ENCODE assay signal across 8 mouse cellular contexts in the genomic region with DNA sequence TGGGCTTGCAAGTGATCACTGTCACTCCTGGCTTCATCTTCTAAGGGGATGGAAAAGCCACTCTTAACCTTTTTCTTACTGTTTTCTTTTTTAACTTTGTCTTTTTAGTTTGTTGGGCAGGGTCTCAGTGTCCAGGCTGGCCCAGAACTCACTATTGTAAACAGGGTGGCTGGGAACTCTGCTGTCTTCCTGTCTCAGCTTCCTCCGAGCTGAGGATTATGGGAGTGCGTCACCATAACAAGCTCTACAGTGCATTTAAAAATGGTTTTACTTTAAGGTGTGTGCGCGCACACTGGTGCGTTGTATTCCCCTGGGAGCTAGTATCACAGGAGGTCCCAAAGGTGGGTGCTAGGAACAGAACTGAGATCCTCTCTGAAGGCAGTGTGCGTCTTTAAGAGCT. TPM values are rescaled to one million over a fixed set of nuclear protein-coding genes. Genes with fewer than 3 reads are reported as not detected.
DNase-seq lines count a peak whose midpoint lies in the region; ATAC-seq and TF ChIP-seq lines count a peak whose summit lies in the region.

No protein-coding gene starts in this region.

- H3K9ac ChIP-seq in heart, embryonic 13.5 days = peak overlapping the region; percentile 81
- H3K9ac ChIP-seq in liver, embryonic 16.5 days (ENCODE audit: low read depth, low read length) = peak overlapping the region; percentile 68

- H3K4me2 ChIP-seq in heart, embryonic 13.5 days = peak overlapping the region; percentile 71
- H3K4me2 ChIP-seq in liver, embryonic 16.5 days (ENCODE audit: low read depth, low read length) = peak overlapping the region; percentile 81

- H3K27me3 ChIP-seq in G1E (ENCODE audit: insufficient read depth, low read length) = no peaks in the 10 kb centered on the region
- H3K27me3 ChIP-seq in heart, embryonic 13.5 days (replicated peaks) = no peaks in the 10 kb centered on the region
- no peaks in the 10 kb centered on the region for H3K27me3 ChIP-seq in liver, embryonic 16.5 days (ENCODE audit: control insufficient read depth, insufficient read depth, low read depth, low read length)
- no peaks in the 10 kb centered on the region for H3K27me3 ChIP-seq in small intestine, adult 2 months (ENCODE audit: control insufficient read depth, insufficient read depth, low read length)

- no peak for TF ChIP-seq POLR2A in small intestine, adult 2 months (IDR thresholded peaks at IDR 0.05; ENCODE audit: low read depth, low read length)

- ATAC-seq in G1E (ENCODE audit: extremely low read depth, insufficient number of reproducible peaks, low FRiP score, poor library complexity, severe bottlenecking) = no peak
- no peak for ATAC-seq in heart, embryonic 13.5 days (ENCODE audit: extremely low read depth, insufficient number of reproducible peaks, low FRiP score, low TSS enrichment)
- ATAC-seq in liver, embryonic 16.5 days (ENCODE audit: low read depth) = no peak

- peaks cover 33% of the 10 kb centered on the region for H3K4me1 ChIP-seq in G1E (ENCODE audit: insufficient read depth, low read depth, low read length)
- H3K4me1 ChIP-seq in heart, embryonic 13.5 days = peaks cover 19% of the 10 kb centered on the region
- H3K4me1 ChIP-seq in liver, embryonic 16.5 days (ENCODE audit: control insufficient read depth, low read depth, low read length) = peaks cover 37% of the 10 kb centered on the region
- H3K4me1 ChIP-seq in small intestine, adult 2 months (ENCODE audit: control insufficient read depth, insufficient read depth, insufficient read length, low read length) = peaks cover 5% of the 10 kb centered on the region

- H3K4me3 ChIP-seq in G1E (ENCODE audit: low read depth, low read length) = peak overlapping the region; percentile 77; the same call in 1 of the 2 replicates
- peak overlapping the region; percentile 62 for H3K4me3 ChIP-seq in heart, embryonic 13.5 days
- peak overlapping the region; percentile 90 for H3K4me3 ChIP-seq in liver, embryonic 16.5 days (ENCODE audit: low read depth, low read length)
- peak overlapping the region; percentile 77 for H3K4me3 ChIP-seq in small intestine, adult 2 months (ENCODE audit: low read depth, low read length)

- H3K36me3 ChIP-seq in G1E (replicated peaks) = peaks cover 11% of the 10 kb centered on the region
- H3K36me3 ChIP-seq in heart, embryonic 13.5 days = 0 out of 2 replicates have a peak, but pooled peaks cover 2% of the 10 kb centered on the region
- H3K36me3 ChIP-seq in liver, embryonic 16.5 days (ENCODE audit: control insufficient read depth, insufficient read depth) = peaks cover 6% of the 10 kb centered on the region
- no peaks in the 10 kb centered on the region for H3K36me3 ChIP-seq in small intestine, adult 2 months (ENCODE audit: control insufficient read depth, insufficient read depth, low read length)

- DNase-seq in CD8-positive naive resting alpha-beta T cell, adult 2 months (ENCODE audit: low read depth in 2 of 2, low spot score in 2 of 2) = peak; percentile 25 to 38
- DNase-seq in G1E (ENCODE audit: low spot score) = no peak
- no peak for DNase-seq in retina, postnatal 1 day
- no peak for DNase-seq in adrenal gland, adult (ENCODE audit: inconsistent age in 2 of 2, low spot score in 1 of 2)
- DNase-seq in gastrocnemius, postnatal 25 days = no peak

- 77% methylated on average over 6 of the region's 6 CpGs for WGBS in heart, embryonic 13.5 days
- 75% methylated on average over 6 of the region's 6 CpGs for WGBS in liver, embryonic 16.5 days (ENCODE audit: insufficient replicate concordance)
- WGBS in small intestine, adult 2 months = 81% methylated on average over 6 of the region's 6 CpGs

- TF ChIP-seq CTCF in G1E (IDR thresholded peaks at IDR 0.05; ENCODE audit: low read depth, low read length) = no peak
- TF ChIP-seq CTCF in small intestine, adult 2 months (IDR thresholded peaks at IDR 0.05; ENCODE audit: extremely low read depth, insufficient read length, insufficient replicate concordance, low read depth, low read length) = no peak

- H3K9me3 ChIP-seq in G1E (replicated peaks) = peaks cover 29% of the 10 kb centered on the region
- H3K9me3 ChIP-seq in heart, embryonic 13.5 days = peaks cover 3% of the 10 kb centered on the region; the same call in 1 of the 2 replicates
- no peaks in the 10 kb centered on the region for H3K9me3 ChIP-seq in liver, embryonic 16.5 days (replicated peaks; ENCODE audit: control insufficient read depth, low read length)

- H3K27ac ChIP-seq in heart, embryonic 13.5 days (replicated peaks) = 0 out of 2 replicates have a peak overlapping the region, but pooled peaks have one; percentile 80
- H3K27ac ChIP-seq in liver, embryonic 16.5 days (ENCODE audit: low read length) = peak overlapping the region; percentile 90
- no peak overlapping the region for H3K27ac ChIP-seq in small intestine, adult 2 months (ENCODE audit: insufficient read depth, low read depth, low read length)

RNA-seq across cellular contexts. Expression of a gene that starts 29.3 kb away (rescaled TPM):
- total RNA-seq in G1E (2014; fragmentation: Nextera tagmentation) (26.3 and 37.3 TPM in 2 replicates), G1E (2017) (18.0 and 18.3 TPM in 2 replicates)
- 6.6 and 7.5 TPM in 2 replicates for polyA plus RNA-seq in G1E (2012)
- 8.0 and 8.4 TPM in 2 replicates for polyA plus RNA-seq in heart, embryonic 13.5 days (2015; fragmentation: Nextera tagmentation; extraction: Ambion mirVana)
- polyA plus RNA-seq in liver, embryonic 16.5 days (2015; fragmentation: Nextera tagmentation; extraction: Ambion mirVana) = 31.7 and 33.8 TPM in 2 replicates
- polyA plus RNA-seq in small intestine, adult 2 months (2012; rRNA removed) = 6.9 and 22.5 TPM in 2 replicates
- 1 to 10 TPM; 3.4 to 3.9 TPM for total RNA-seq in gastrocnemius, postnatal 25 days (2021)

RNA-seq across cellular contexts. Expression of a gene that starts 29.4 kb away (rescaled TPM):
- 21.4 and 21.7 TPM in 2 replicates for total RNA-seq in G1E (2014; fragmentation: Nextera tagmentation)
- 42.0 and 45.4 TPM in 2 replicates for total RNA-seq in G1E (2017)
- 2.8 and 5.6 TPM in 2 replicates for polyA plus RNA-seq in G1E (2012)
- 14.5 and 15.9 TPM in 2 replicates for polyA plus RNA-seq in heart, embryonic 13.5 days (2015; fragmentation: Nextera tagmentation; extraction: Ambion mirVana)
- polyA plus RNA-seq in liver, embryonic 16.5 days (2015; fragmentation: Nextera tagmentation; extraction: Ambion mirVana) = 133 and 134 TPM in 2 replicates
- polyA plus RNA-seq in small intestine, adult 2 months (2012; rRNA removed) = 4.9 and 7.4 TPM in 2 replicates
- total RNA-seq in gastrocnemius, postnatal 25 days (2021) = 10 to 100 TPM in 1 of 2 experiments, 1 to 10 TPM in 1; 4.8 to 10.2 TPM

RNA-seq across cellular contexts. Expression of a gene that starts 50.4 kb away (rescaled TPM):
- not detected in 2 replicates for total RNA-seq in G1E (2014; fragmentation: Nextera tagmentation)
- 0.12 TPM in 1 of 2 replicates, not detected in the other for total RNA-seq in G1E (2017)
- not detected in 2 replicates for polyA plus RNA-seq in G1E (2012)
- not detected in 2 replicates for polyA plus RNA-seq in heart, embryonic 13.5 days (2015; fragmentation: Nextera tagmentation; extraction: Ambion mirVana)
- polyA plus RNA-seq in liver, embryonic 16.5 days (2015; fragmentation: Nextera tagmentation; extraction: Ambion mirVana) = 0.08 and 0.11 TPM in 2 replicates
- polyA plus RNA-seq in small intestine, adult 2 months (2012; rRNA removed) = not detected in 2 replicates
- total RNA-seq in gastrocnemius, postnatal 25 days (2021) = not detected

Comparison
In these comparisons a context has a peak if more than half of its experiments do, and no peak if none do; other contexts are left out.
1. DNase-seq: peak in CD8-positive naive resting alpha-beta T cell, adult 2 months (2 of 2); none in G1E (single experiment), retina, postnatal 1 day (single experiment), adrenal gland, adult (0 of 2) and gastrocnemius, postnatal 25 days (single experiment).
2. Peak in every context shown above with its lines, with median percentiles within 50 percentile points of each other: H3K4me3 ChIP-seq.